In the genomic region with DNA sequence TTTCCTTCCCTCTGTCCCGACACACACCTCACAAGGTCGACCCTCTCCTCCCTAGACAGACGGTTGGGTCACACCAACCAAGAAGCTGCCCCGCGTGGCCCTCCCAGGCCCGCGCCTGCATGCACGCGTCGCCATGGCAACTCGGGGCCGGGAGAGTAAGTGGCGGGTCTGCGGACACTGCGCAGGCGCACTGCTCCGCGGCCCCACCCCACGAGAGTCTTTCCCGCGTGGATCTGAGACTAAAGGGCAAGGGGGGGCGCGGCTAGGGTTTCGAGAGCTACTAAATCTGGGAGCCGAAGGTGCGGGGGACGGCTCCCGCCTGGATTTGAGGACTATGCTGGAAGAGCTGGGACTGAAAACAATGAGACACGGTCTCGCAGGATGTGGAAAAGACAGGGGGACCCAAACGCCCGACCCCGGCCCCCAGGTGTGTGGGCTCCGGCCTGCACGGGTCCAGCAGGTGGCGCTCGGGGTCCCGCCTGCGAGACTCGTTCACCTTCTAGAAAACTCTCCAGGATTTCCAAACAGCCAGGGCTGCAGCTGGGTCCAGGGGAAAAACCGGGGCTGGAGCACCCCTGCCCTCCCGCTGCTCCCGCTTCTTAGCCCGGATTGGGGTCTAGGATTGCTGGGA, we compare ENCODE assay signal across 8 mouse cellular contexts. TPM values are rescaled to one million over a fixed set of nuclear protein-coding genes. Genes with fewer than 3 reads are reported as not detected.
A peak's percentile ranks its signal among the peaks of the same experiment; 100 is the strongest.
DNase-seq lines count a peak whose midpoint lies in the region; ATAC-seq and TF ChIP-seq lines count a peak whose summit lies in the region.

No protein-coding gene starts in this region.

- peak overlapping the region; percentile 93 for H3K27ac ChIP-seq in forebrain, embryonic 15.5 days (replicated peaks)
- peak overlapping the region; percentile 88 for H3K27ac ChIP-seq in lung, embryonic 15.5 days

- peak overlapping the region; percentile 79 for H3K4me3 ChIP-seq in E14TG2a.4 (replicated peaks; ENCODE audit: low read length)
- H3K4me3 ChIP-seq in forebrain, embryonic 15.5 days, result peak overlapping the region; percentile 46
- peak overlapping the region; percentile 55 for H3K4me3 ChIP-seq in lung, embryonic 15.5 days

- ATAC-seq in forebrain, embryonic 15.5 days (replicated peaks), result peak; percentile 69
- ATAC-seq in lung, embryonic 15.5 days (ENCODE audit: borderline replicate concordance, extremely low read depth, low FRiP score, low TSS enrichment), result peak; percentile 72

- DNase-seq in cerebellum, adult 11-12 months, result peak; percentile 70
- peak; percentile 45 for DNase-seq in heart, postnatal 25 days (ENCODE audit: low spot score)
- DNase-seq in layer of hippocampus, adult 9-11 months, result peak; percentile 78
- DNase-seq in ovary, postnatal 14 days (ENCODE audit: low spot score), result peak; percentile 72
- peak; percentile 88 for DNase-seq in thymus, postnatal 14 days

- H3K27me3 ChIP-seq in E14TG2a.4 (ENCODE audit: insufficient read depth, low read length), result peaks cover 3% of the 10 kb centered on the region; the same call in 1 of the 2 replicates
- H3K27me3 ChIP-seq in forebrain, embryonic 15.5 days, result no peaks in the 10 kb centered on the region
- H3K27me3 ChIP-seq in lung, embryonic 15.5 days, result peaks cover 11% of the 10 kb centered on the region; the same call in 1 of the 2 replicates

- peaks cover 75% of the 10 kb centered on the region for H3K4me1 ChIP-seq in E14TG2a.4 (replicated peaks; ENCODE audit: low read depth, low read length)
- peaks cover 64% of the 10 kb centered on the region for H3K4me1 ChIP-seq in forebrain, embryonic 15.5 days
- peaks cover 11% of the 10 kb centered on the region for H3K4me1 ChIP-seq in lung, embryonic 15.5 days

- no peaks in the 10 kb centered on the region for H3K9me3 ChIP-seq in E14TG2a.4 (ENCODE audit: low read length)
- H3K9me3 ChIP-seq in forebrain, embryonic 15.5 days, result no peaks in the 10 kb centered on the region
- H3K9me3 ChIP-seq in lung, embryonic 15.5 days, result no peaks in the 10 kb centered on the region

- intact Hi-C loops in heart, postnatal 25 days (cut with DNase I), result loop anchor here (2.0 kb wide), 1 partner anchor 66 kb away; no protein-coding TSS in a partner anchor

- H3K36me3 ChIP-seq in E14TG2a.4 (ENCODE audit: insufficient read depth, low read length), result no peaks in the 10 kb centered on the region
- no peaks in the 10 kb centered on the region for H3K36me3 ChIP-seq in forebrain, embryonic 15.5 days
- H3K36me3 ChIP-seq in lung, embryonic 15.5 days, result no peaks in the 10 kb centered on the region

- peak; percentile 33; the same call in 1 of the 2 replicates for TF ChIP-seq CTCF in E14TG2a.4 (conservative IDR thresholded peaks at IDR 0.05; ENCODE audit: low read length)

- WGBS in forebrain, embryonic 15.5 days, result under 1% methylated on average over 44 of the region's 44 CpGs
- under 1% methylated on average over 44 of the region's 44 CpGs for WGBS in lung, embryonic 15.5 days

- H3K4me2 ChIP-seq in forebrain, embryonic 15.5 days (replicated peaks), result peak overlapping the region; percentile 78
- H3K4me2 ChIP-seq in lung, embryonic 15.5 days, result peak overlapping the region; percentile 93

- peak overlapping the region; percentile 74 for H3K9ac ChIP-seq in forebrain, embryonic 15.5 days (replicated peaks)
- peak overlapping the region; percentile 51 for H3K9ac ChIP-seq in lung, embryonic 15.5 days

RNA-seq across cellular contexts. Expression of gene Dnah2, which starts 2.4 kb away (rescaled TPM):
- polyA plus RNA-seq in forebrain, embryonic 15.5 days (2015; fragmentation: Nextera tagmentation; extraction: Ambion mirVana), result 2.7 and 3.1 TPM in 2 replicates
- under 1 TPM; 0.17 to 0.39 TPM for total RNA-seq in heart, postnatal 25 days (2021)
- 1.1 and 1.2 TPM in 2 replicates for polyA plus RNA-seq in lung, embryonic 15.5 days (2015; fragmentation: Nextera tagmentation; extraction: Ambion mirVana)

RNA-seq across cellular contexts. Expression of gene Efnb3, which starts 13.5 kb away (rescaled TPM):
- polyA plus RNA-seq in forebrain, embryonic 15.5 days (2015; fragmentation: Nextera tagmentation; extraction: Ambion mirVana), result 107 and 114 TPM in 2 replicates
- 10 to 100 TPM; 64.1 to 71.6 TPM for total RNA-seq in heart, postnatal 25 days (2021)
- polyA plus RNA-seq in lung, embryonic 15.5 days (2015; fragmentation: Nextera tagmentation; extraction: Ambion mirVana), result 8.5 and 8.8 TPM in 2 replicates

RNA-seq across cellular contexts. Expression of gene Wrap53, which starts 33.5 kb away (rescaled TPM):
- 26.3 and 27.2 TPM in 2 replicates for polyA plus RNA-seq in forebrain, embryonic 15.5 days (2015; fragmentation: Nextera tagmentation; extraction: Ambion mirVana)
- 1 to 10 TPM; 4.6 to 6.1 TPM for total RNA-seq in heart, postnatal 25 days (2021)
- polyA plus RNA-seq in lung, embryonic 15.5 days (2015; fragmentation: Nextera tagmentation; extraction: Ambion mirVana), result 28.3 and 28.4 TPM in 2 replicates

RNA-seq across cellular contexts. Expression of gene Trp53, which starts 33.6 kb away (rescaled TPM):
- polyA plus RNA-seq in forebrain, embryonic 15.5 days (2015; fragmentation: Nextera tagmentation; extraction: Ambion mirVana), result 112 and 115 TPM in 2 replicates
- total RNA-seq in heart, postnatal 25 days (2021), result 10 to 100 TPM; 16.9 to 17.9 TPM
- 168 and 170 TPM in 2 replicates for polyA plus RNA-seq in lung, embryonic 15.5 days (2015; fragmentation: Nextera tagmentation; extraction: Ambion mirVana)

RNA-seq across cellular contexts. Expression of gene Atp1b2, which starts 59.2 kb away (rescaled TPM):
- 22.2 and 25.9 TPM in 2 replicates for polyA plus RNA-seq in forebrain, embryonic 15.5 days (2015; fragmentation: Nextera tagmentation; extraction: Ambion mirVana)
- total RNA-seq in heart, postnatal 25 days (2021), result 10 to 100 TPM; 18.0 to 25.8 TPM
- 8.4 and 10.1 TPM in 2 replicates for polyA plus RNA-seq in lung, embryonic 15.5 days (2015; fragmentation: Nextera tagmentation; extraction: Ambion mirVana)

Comparison
In these comparisons a context has a peak if more than half of its experiments do, and no peak if none do; other contexts are left out.
1. Peak in every context shown above with its lines: DNase-seq, ATAC-seq, H3K4me3 ChIP-seq and H3K27ac ChIP-seq.
2. RNA of gene Efnb3, which starts 13.5 kb away (polyA plus RNA-seq): 107 to 114 TPM in forebrain, embryonic 15.5 days; 8.5 to 8.8 TPM in lung, embryonic 15.5 days; every median in the first group is over 10 times any median in the second.